Mouse (Mus musculus): ENCODE results near the gene Ninl.
"Not testable (repeated sequence)": the region's sequence is repeated elsewhere in the genome, so short reads cannot be mapped to it uniquely, and the experiment has no call there.

The Ninl gene

GRCm38 (mm10) chr2:150948786-150949185 is 90.4 kb downstream of the Ninl start:
- no peak for DNase-seq (ENCODE audit: low spot score)

GRCm38 (mm10) chr2:150947880-150948611 is 91.1 kb downstream of the Ninl start:
- not testable (repeated sequence) for DNase-seq (ENCODE audit: low spot score)

GRCm38 (mm10) chr2:150947341-150947740 is 91.8 kb downstream of the Ninl start:
- not testable (repeated sequence) for DNase-seq (ENCODE audit: low spot score)

GRCm38 (mm10) chr2:150944017-150944416 is 95.2 kb downstream of the Ninl start:
- no peak for DNase-seq (ENCODE audit: low spot score)

- DNase-seq (ENCODE audit: low spot score): no peak
Observed at GRCm38 (mm10) chr2:150934659-150935058, 104.5 kb downstream of the Ninl start.

- no peak for DNase-seq (ENCODE audit: low spot score)
Observed at GRCm38 (mm10) chr2:150933482-150933881, 105.7 kb downstream of the Ninl start.

GRCm38 (mm10) chr2:150930806-150931205 is 108.4 kb downstream of the Ninl start:
- DNase-seq (ENCODE audit: low spot score): no peak

- DNase-seq (ENCODE audit: low spot score): no peak
Observed at GRCm38 (mm10) chr2:150929156-150929555, 110.0 kb downstream of the Ninl start.

GRCm38 (mm10) chr2:150927038-150927720 is 112.0 kb downstream of the Ninl start:
- DNase-seq (ENCODE audit: low spot score): peak; percentile 94

GRCm38 (mm10) chr2:150923505-150923904 is 115.7 kb downstream of the Ninl start:
- DNase-seq (ENCODE audit: low spot score): no peak

GRCm38 (mm10) chr2:150923026-150923425 is 116.2 kb downstream of the Ninl start:
- DNase-seq (ENCODE audit: low spot score): no peak

GRCm38 (mm10) chr2:150922165-150922564 is 117.0 kb downstream of the Ninl start:
- no peak for DNase-seq (ENCODE audit: low spot score)

- peak; percentile 82 for DNase-seq (ENCODE audit: low spot score)
Observed at GRCm38 (mm10) chr2:150921697-150922096, 117.5 kb downstream of the Ninl start.

- peak; percentile 7 for DNase-seq (ENCODE audit: low spot score)
Observed at GRCm38 (mm10) chr2:150920543-150920942, 118.6 kb downstream of the Ninl start.

- no peak for DNase-seq (ENCODE audit: low spot score)
Observed at GRCm38 (mm10) chr2:150918720-150919119, 120.5 kb downstream of the Ninl start.

- no peak for DNase-seq (ENCODE audit: low spot score)
Observed at GRCm38 (mm10) chr2:150915786-150916185, 123.4 kb downstream of the Ninl start.

GRCm38 (mm10) chr2:150914781-150915515 is 124.2 kb downstream of the Ninl start:
- peak; percentile 64 for DNase-seq (ENCODE audit: low spot score)

GRCm38 (mm10) chr2:150910295-150910881 is 128.8 kb downstream of the Ninl start:
- DNase-seq (ENCODE audit: low spot score): no peak

GRCm38 (mm10) chr2:150909429-150910039 is 129.6 kb downstream of the Ninl start:
- DNase-seq (ENCODE audit: low spot score): peak; percentile 98

GRCm38 (mm10) chr2:150908881-150909280 is 130.3 kb downstream of the Ninl start:
- DNase-seq (ENCODE audit: low spot score): not testable (repeated sequence)

- no peak for DNase-seq (ENCODE audit: low spot score)
Observed at GRCm38 (mm10) chr2:150904936-150905450, 134.2 kb downstream of the Ninl start, which contains the start of gene Gins1. Gene Gins1 (plus strand): TSS chr2:150905400.
